Mouse (Mus musculus) bone marrow macrophage, adult 2 months (primary cell): ENCODE measurements at regions not wholly inside any gene's neighbourhood (a gene's known extent, or its start where the extent isn't known, plus 50 kb on each side); places are given as distances from the start of the nearest gene placed in this dataset.

Experiments used
- CTCF ChIP-seq: IDR thresholded peaks from 2 replicates; pipeline ENCODE4 v1.5.1; 2012; ENCODE audit warnings: low read depth, mild to moderate bottlenecking, low read length, moderate library complexity
- POLR2A ChIP-seq: IDR thresholded peaks from 2 replicates; pipeline ENCODE4 v1.6.1; 2012; ENCODE audit warnings: mild to moderate bottlenecking, low read depth, low read length, borderline replicate concordance

DNA sequence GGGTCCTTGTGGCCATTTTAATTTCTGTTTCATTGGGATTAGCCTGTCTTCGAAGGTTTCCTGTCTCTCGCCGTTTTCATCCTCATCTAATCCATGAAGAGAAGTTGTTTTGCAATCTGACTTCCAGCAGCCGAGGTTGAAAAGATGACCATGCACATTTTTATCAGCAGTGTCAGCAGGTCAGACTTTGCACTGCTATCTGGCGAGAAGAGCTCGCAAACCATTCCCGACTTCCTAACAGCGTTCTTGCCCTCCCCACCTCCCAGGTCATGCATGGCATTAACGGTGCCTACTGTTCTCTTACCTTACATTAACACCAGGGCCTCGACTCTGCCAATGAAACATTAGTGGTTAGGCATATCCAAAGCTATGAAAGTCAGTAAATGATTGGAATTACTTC is 60.1 kb upstream of the Elovl6 start:
- TF ChIP-seq CTCF = no peak
- no peak for TF ChIP-seq POLR2A
